Mouse (Mus musculus) liver, embryonic 11.5 days (tissue): ENCODE results near the gene Aar2. TPM values are rescaled to one million over a fixed set of nuclear protein-coding genes. Genes with fewer than 3 reads are reported as not detected.

Source experiments
- ATAC-seq: fragments of 200-750 bp; cut with Nextera tagmentation; replicated peaks from 2 replicates; pipeline ENCODE4 v1.8.0; 2017; ENCODE audit warnings: moderate number of reproducible peaks, mild to moderate bottlenecking, moderate TSS enrichment, moderate library complexity; ENCODE audit not compliant: low FRiP score
- DNase-seq: peaks from one replicate; pipeline ENCODE4 v3.0.0-alpha.2; 2017; ENCODE audit warnings: low spot score
- H3K27ac ChIP-seq: fragments of 300-500 bp; sonication (generic); 2 replicates; pipeline ENCODE4 v1.5.1; 2014; ENCODE audit warnings: mild to moderate bottlenecking, low read depth, low read length, control low read depth
- H3K27me3 ChIP-seq: fragments of 300-500 bp; sonication (generic); replicated peaks from 2 replicates; pipeline ENCODE4 v1.6.1; 2014; ENCODE audit warnings: low read length, mixed read lengths; ENCODE audit not compliant: control insufficient read depth, insufficient read depth
- H3K36me3 ChIP-seq: fragments of 300-500 bp; sonication (generic); 2 replicates; pipeline ENCODE4 v1.6.1; 2014; ENCODE audit warnings: mild to moderate bottlenecking, low read length, moderate library complexity, mixed read lengths; ENCODE audit not compliant: control insufficient read depth, insufficient read depth
- H3K4me1 ChIP-seq: fragments of 300-500 bp; sonication (generic); replicated peaks from 2 replicates; pipeline ENCODE4 v1.6.1; 2014; ENCODE audit warnings: low read length, mixed read lengths; ENCODE audit not compliant: control insufficient read depth, insufficient read depth
- H3K4me2 ChIP-seq: fragments of 300-500 bp; sonication (generic); 2 replicates; pipeline ENCODE4 v1.6.1; 2014; ENCODE audit warnings: mild to moderate bottlenecking, control low read depth, moderate library complexity
- H3K4me3 ChIP-seq: fragments of 300-500 bp; sonication (generic); 2 replicates; pipeline ENCODE4 v1.5.1; 2014; ENCODE audit warnings: low read depth, low read length, control low read depth
- H3K9ac ChIP-seq: fragments of 300-500 bp; sonication (generic); 2 replicates; pipeline ENCODE4 v1.6.1; 2014; ENCODE audit warnings: low read depth, low read length, control low read depth
- H3K9me3 ChIP-seq: fragments of 300-500 bp; sonication (generic); 2 replicates; pipeline ENCODE4 v1.6.1; 2016; ENCODE audit warnings: low read length, inconsistent platforms, mixed read lengths; ENCODE audit not compliant: control insufficient read depth
- WGBS: fragments of 180-500 bp; shearing (Covaris S2); extraction: QIAGEN DNeasy Blood & Tissue Kit; methylation state at CpG from one replicate; pipeline ENCODE4 v1.1.7; 2014; 5-methylcytosine and 5-hydroxymethylcytosine counted together
- polyA plus RNA-seq: library from polyadenylated mRNA; unstranded; fragments of >200 nt; fragmentation: Nextera tagmentation; extraction: Ambion mirVana; gene quantifications from 2 replicates; pipeline ENCODE4 v1.2.1, GENCODE M21; 2014

The Aar2 gene
- polyA plus RNA-seq, 1 experiment from 2014 or later, result 32.2 TPM

DNA sequence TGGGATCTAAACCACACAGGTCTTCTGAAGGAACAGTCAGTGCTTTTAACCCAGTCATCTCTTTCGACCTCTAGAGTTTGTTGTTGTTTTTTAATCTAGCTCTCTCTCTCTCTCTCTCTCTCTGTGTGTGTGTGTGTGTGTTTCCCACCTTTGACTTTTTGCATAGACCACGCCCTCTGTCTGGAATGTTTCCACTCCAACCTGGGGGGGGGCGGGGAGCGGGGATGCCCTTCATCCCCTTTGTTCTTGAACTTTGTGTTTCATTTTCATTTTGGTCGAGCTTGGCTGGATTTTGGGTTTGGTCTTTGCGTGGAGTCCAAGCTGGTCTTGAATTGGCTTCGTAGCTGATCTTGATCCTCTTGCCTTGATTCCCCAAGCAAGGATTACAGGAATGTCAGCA lies 55.2 kb downstream of the Aar2 start:
- no peak overlapping the region for H3K4me3 ChIP-seq
- no peak overlapping the region for H3K9ac ChIP-seq
- H3K4me2 ChIP-seq, result no peak overlapping the region
- H3K27me3 ChIP-seq, result no peaks in the 10 kb centered on the region
- no peaks in the 10 kb centered on the region for H3K4me1 ChIP-seq
- DNase-seq (no peak), ATAC-seq (no peak)
- no peaks in the 10 kb centered on the region for H3K9me3 ChIP-seq
- no peak overlapping the region for H3K27ac ChIP-seq
- no peaks in the 10 kb centered on the region for H3K36me3 ChIP-seq
- WGBS, result 68% methylated on average over 7 of the region's 7 CpGs

DNA sequence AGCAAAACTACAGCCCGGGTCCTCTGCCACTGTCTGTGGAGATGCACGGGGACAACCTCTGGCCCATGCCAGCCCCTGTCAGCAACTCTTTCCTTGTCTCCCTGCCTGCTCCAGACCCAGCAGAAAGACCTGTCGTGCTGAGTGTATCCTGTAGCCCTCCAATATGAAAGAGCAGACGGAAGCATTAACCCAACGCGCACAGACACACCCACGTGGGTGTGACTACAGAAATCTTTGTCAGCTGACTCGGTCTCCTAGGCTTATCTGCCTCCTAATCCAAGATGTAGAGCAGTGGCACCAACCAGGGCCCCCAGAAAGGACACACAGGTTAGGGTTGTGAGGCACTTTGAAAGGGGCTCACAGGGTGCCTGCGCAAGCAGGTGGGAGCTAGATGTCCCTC lies 56.3 kb downstream of the Aar2 start:
- no peak for DNase-seq
- H3K4me3 ChIP-seq, result no peak overlapping the region
- no peak overlapping the region for H3K4me2 ChIP-seq
- H3K4me1 ChIP-seq, result no peaks in the 10 kb centered on the region
- no peak overlapping the region for H3K27ac ChIP-seq
- H3K9ac ChIP-seq, result no peak overlapping the region
- ATAC-seq, result no peak
- WGBS, result 73% methylated on average over 9 of the region's 9 CpGs
- no peaks in the 10 kb centered on the region for H3K9me3 ChIP-seq
- peaks cover 8% of the 10 kb centered on the region for H3K27me3 ChIP-seq
- no peaks in the 10 kb centered on the region for H3K36me3 ChIP-seq

DNA sequence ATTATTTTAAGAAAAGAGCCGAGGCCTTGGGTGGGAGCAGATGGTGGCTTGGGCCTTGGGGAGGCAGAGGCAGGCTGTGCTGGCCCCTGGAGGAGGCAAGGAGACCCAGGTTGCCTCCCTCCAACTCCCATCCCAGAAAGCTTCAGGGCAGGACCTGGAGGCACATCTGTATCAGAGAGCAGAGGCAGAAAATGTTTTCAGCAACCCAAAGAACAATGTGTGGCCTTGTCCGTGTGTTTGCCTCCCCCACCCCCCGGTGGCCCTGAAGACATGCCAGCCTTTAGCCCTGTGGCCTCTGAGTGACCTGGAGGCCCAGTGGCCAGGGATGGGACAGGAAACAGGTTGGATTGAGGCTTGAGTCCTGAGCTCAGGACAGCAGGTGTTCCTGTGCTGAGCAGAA lies 57.8 kb downstream of the Aar2 start:
- no peak overlapping the region for H3K4me2 ChIP-seq
- H3K4me3 ChIP-seq, result no peak overlapping the region
- 55% methylated on average over 3 of the region's 3 CpGs for WGBS
- no peak overlapping the region for H3K9ac ChIP-seq
- H3K36me3 ChIP-seq, result no peaks in the 10 kb centered on the region
- ATAC-seq (no peak), DNase-seq (no peak)
- no peaks in the 10 kb centered on the region for H3K9me3 ChIP-seq
- no peaks in the 10 kb centered on the region for H3K4me1 ChIP-seq
- no peak overlapping the region for H3K27ac ChIP-seq
- H3K27me3 ChIP-seq, result peaks cover 19% of the 10 kb centered on the region

DNA sequence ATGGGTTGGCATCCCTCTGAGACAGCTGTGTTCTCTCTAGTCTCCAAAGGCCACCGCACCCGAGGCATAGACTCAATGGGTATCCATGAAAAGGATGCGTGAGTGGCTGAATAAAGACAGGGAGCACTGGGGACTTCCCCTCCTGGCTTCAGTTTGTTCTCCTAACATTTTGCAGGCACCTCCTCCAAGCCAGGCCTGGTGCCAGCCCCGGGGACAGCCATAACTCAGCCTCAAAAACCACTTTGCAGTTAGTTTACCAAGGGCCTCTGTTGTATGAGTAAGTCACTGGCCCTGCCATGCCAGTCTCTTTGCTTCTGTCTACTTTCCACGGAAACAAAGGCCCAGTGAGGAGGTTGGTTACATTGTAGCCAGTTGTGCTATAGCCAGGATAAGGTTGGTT lies 58.6 kb downstream of the Aar2 start:
- no peak for ATAC-seq
- H3K9ac ChIP-seq, result no peak overlapping the region
- H3K4me2 ChIP-seq, result no peak overlapping the region
- no peaks in the 10 kb centered on the region for H3K9me3 ChIP-seq
- H3K27me3 ChIP-seq, result peaks cover 20% of the 10 kb centered on the region
- 77% methylated on average over 5 of the region's 5 CpGs for WGBS
- H3K4me3 ChIP-seq, result no peak overlapping the region
- no peaks in the 10 kb centered on the region for H3K4me1 ChIP-seq
- no peak for DNase-seq
- H3K36me3 ChIP-seq, result no peaks in the 10 kb centered on the region
- H3K27ac ChIP-seq, result no peak overlapping the region

DNA sequence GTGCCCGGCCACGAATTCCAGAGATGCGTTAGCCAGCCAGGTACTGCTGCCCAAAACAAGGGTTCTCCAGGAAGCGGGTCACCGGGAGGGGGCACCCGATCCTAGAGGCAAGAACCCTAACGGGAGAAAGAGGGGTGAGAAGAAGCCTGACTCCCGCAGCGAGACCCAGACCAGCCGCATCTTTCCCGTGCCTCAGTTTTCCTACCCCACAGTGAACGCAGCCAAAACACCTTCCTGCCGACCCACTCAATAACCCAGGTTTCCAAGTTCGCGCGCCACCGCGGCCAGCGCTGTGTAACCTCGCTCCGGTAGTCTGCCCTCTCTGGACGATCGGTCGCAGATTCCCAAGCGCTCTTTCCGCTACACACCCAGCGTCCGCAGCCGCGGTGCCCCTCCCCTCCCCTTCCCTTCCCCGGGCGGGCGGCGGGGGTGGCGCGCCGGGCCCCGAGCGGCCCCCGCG lies 65.7 kb downstream of the Aar2 start:
- ATAC-seq, result 0 out of 2 replicates have a peak, but pooled peaks have one; percentile 7
- peak overlapping the region; percentile 64 for H3K4me2 ChIP-seq
- H3K27me3 ChIP-seq, result peaks cover 81% of the 10 kb centered on the region
- H3K9me3 ChIP-seq, result no peaks in the 10 kb centered on the region
- under 1% methylated on average over 41 of the region's 41 CpGs for WGBS
- H3K4me3 ChIP-seq, result peak overlapping the region; percentile 57
- H3K27ac ChIP-seq, result no peak overlapping the region
- H3K4me1 ChIP-seq, result peaks cover 9% of the 10 kb centered on the region
- H3K36me3 ChIP-seq, result no peaks in the 10 kb centered on the region
- peak; percentile 55 for DNase-seq
- H3K9ac ChIP-seq, result no peak overlapping the region

DNA sequence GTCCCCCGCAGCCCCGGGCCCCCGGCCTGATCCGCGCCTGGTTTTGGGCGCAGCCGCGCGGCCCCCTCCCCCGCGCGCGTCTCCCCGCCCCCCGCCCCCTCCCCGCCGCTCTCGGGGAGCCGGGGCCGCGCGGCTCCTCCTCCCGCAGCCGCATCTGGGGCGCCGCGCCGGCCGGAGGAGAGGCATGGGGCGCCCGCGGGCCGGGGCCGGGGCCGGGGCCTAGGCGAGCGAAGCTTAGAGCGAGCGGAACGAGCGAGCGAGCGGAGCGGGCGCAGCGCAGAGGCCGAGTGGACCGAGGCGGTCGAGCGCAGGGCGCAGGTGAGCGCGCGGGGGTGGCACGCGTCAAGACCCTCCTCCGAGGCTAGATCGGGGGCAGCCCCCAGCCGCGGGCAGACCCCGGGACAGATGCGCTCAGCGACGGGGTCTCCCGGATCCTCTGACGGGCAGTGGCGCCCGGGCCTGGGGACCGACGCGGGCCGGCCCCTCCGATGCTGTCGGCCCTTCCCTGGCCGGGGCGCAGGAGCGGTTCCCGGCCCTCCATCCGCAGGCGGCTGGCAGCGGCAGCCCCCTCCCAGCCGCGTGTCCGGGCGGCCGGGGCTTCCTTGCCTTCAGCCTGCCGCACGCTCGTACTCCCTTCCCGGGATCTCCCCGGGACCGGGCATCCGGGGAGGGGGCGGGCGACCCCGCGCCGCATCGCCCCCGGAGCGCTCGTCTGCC lies 66.3 kb downstream of the Aar2 start, which contains the start of gene Dlgap4:
Gene Dlgap4 (plus strand): TSS at position 165 of the 717 bp plus-strand sequence.
- peaks cover 80% of the 10 kb centered on the region for H3K27me3 ChIP-seq
- no peak within 1 kb of the TSS for H3K27ac ChIP-seq
- DNase-seq, result peak; percentile 47
- H3K9ac ChIP-seq, result 0 out of 2 replicates have a peak within 1 kb of the TSS, but pooled peaks have one; percentile 20
- H3K4me2 ChIP-seq, result peak within 1 kb of the TSS; percentile 64
- ATAC-seq, result 0 out of 2 replicates have a peak, but pooled peaks have one; percentile 10
- H3K4me1 ChIP-seq, result peaks cover 9% of the 10 kb centered on the region
- no peaks in the 10 kb centered on the region for H3K36me3 ChIP-seq
- no peaks in the 10 kb centered on the region for H3K9me3 ChIP-seq
- H3K4me3 ChIP-seq, result peak within 1 kb of the TSS; percentile 57
- WGBS, result under 1% methylated on average over 61 of the region's 103 CpGs

DNA sequence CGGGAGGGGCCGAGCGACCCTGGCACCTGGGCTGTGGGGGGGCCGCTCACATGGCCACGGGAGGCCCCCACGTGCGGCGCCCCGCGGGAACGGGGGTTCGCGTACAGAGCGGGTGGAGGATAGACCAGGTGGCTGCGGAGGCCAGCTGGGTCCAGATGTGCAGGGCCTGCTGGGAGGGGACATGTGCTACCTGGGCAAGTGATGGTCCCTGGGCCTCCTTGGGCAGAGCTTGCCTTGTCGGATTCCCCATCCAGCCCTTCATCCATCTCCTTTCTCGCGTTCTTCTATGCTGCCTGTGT lies 66.8 kb downstream of the Aar2 start:
- Histone ChIP-seq H3K36me3 (no peaks in the 10 kb centered on the region), H3K9ac (no peak overlapping the region), H3K4me3 (peak overlapping the region; percentile 57), H3K9me3 (no peaks in the 10 kb centered on the region), H3K4me1 (peaks cover 9% of the 10 kb centered on the region), H3K4me2 (peak overlapping the region; percentile 64), H3K27ac (no peak overlapping the region), H3K27me3 (peaks cover 82% of the 10 kb centered on the region)
- WGBS, result under 1% methylated on average over 18 of the region's 18 CpGs
- ATAC-seq (no peak), DNase-seq (no peak)

DNA sequence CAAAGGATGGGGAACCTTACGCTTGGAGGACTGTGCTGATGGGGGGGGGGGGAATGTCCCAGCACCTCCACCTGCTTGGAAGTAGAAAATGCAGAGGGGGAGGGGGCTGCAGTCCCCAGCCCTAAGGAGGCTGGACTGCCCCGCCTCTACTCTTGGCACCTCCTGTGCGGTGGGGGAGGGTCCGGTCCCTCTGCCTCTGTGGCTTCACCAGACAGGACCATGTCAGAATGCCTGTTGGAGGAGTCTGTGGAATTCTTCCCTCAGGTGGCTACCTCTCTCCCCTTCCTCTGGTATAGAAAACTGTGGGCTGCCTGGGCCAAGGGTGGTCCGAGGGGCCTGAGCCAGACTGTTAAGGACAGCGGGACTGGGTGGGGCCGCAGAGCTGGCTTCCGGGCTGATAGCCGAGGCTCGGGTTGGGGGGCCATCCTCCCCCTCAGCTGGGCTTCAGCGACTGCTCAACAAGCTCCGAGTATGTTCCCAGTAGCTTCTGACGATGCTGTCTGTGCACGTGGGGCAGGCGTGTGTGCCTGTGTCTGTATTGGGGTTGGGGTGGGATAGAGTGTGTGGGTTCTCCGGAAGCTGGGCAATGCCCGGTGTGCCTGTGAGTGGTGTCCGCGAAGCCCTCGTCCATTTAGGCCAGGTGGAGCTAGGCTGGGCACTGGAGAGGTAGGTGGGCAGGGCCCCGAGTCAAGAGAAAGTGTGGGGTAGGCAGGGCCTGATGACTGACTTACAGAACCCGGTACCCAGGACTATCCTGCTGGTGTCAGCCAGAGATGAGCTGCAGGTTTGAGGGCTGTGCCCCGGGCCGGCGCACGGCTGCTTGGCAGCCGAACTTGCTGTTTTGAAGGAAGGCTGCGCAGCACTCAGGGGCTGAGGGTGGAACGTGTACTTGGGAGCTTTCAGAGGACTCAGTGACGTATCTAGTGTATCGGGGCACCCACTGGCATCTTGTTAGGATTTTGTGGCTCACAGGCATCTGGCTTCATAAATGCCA lies 67.6 kb downstream of the Aar2 start:
- Histone ChIP-seq H3K27me3 (peaks cover 76% of the 10 kb centered on the region), H3K36me3 (no peaks in the 10 kb centered on the region), H3K4me1 (peaks cover 9% of the 10 kb centered on the region), H3K27ac (no peak overlapping the region), H3K9ac (no peak overlapping the region), H3K4me3 (no peak overlapping the region), H3K9me3 (no peaks in the 10 kb centered on the region), H3K4me2 (peak overlapping the region; percentile 64)
- ATAC-seq, result no peak
- peak; percentile 42 for DNase-seq
- 11% methylated on average over 31 of the region's 31 CpGs for WGBS
